Comparison of ENCODE assay signal across 15 mouse cellular contexts in genomic region chr5:37051374-37052100, GRCm38 (mm10). TPM values are rescaled to one million over a fixed set of nuclear protein-coding genes. Genes with fewer than 3 reads are reported as not detected.
DNase-seq lines count a peak whose midpoint lies in the region; ATAC-seq and TF ChIP-seq lines count a peak whose summit lies in the region.
"Had no signal": no experiment of that assay in that cellular context is flagged by ENCODE, and none has a peak within 500 bp of the region (broad histone marks: within the 10 kb centered on the region; RNA-seq: fewer than 3 reads in every experiment).

No protein-coding gene starts in this region.

- H3K27me3 ChIP-seq in intestine, embryonic 15.5 days (replicated peaks), result no peaks in the 10 kb centered on the region
- H3K27me3 ChIP-seq: hindbrain, embryonic 15.5 days had no signal

- H3K4me3 ChIP-seq in lung, adult 2 months (replicated peaks; ENCODE audit: extremely low read depth, low read depth, low read length), result peak overlapping the region; percentile 27
- peak overlapping the region; percentile 24 for H3K4me3 ChIP-seq in intestine, embryonic 15.5 days (replicated peaks)
- H3K4me3 ChIP-seq: heart, embryonic 12.5 days; hindbrain, embryonic 15.5 days had no signal

- H3K27ac ChIP-seq in intestine, embryonic 15.5 days, result peak overlapping the region; percentile 84
- H3K27ac ChIP-seq: hindbrain, embryonic 15.5 days had no signal

- no peaks in the 10 kb centered on the region for H3K36me3 ChIP-seq in intestine, embryonic 15.5 days
- H3K36me3 ChIP-seq: heart, embryonic 12.5 days; hindbrain, embryonic 15.5 days had no signal

- no peaks in the 10 kb centered on the region for H3K4me1 ChIP-seq in lung, adult 2 months (ENCODE audit: control insufficient read depth, insufficient read depth, low read length)
- H3K4me1 ChIP-seq in intestine, embryonic 15.5 days (replicated peaks), result 0 out of 2 replicates have a peak, but pooled peaks cover 5% of the 10 kb centered on the region

- 51% methylated on average over 16 of the region's 16 CpGs for WGBS in lung, adult 2 months
- WGBS in intestine, embryonic 15.5 days, result 57% methylated on average over 16 of the region's 16 CpGs

- no peak for ATAC-seq in intestine, embryonic 15.5 days
- peak; percentile 20; the same call in 1 of the 2 replicates for ATAC-seq in neutrophil, adult 5-6 weeks (ENCODE audit: extremely low read depth, insufficient number of reproducible peaks, low FRiP score, poor library complexity, severe bottlenecking)
- ATAC-seq: midbrain, embryonic 16.5 days had no signal

- DNase-seq in lung, adult 2 months, result no peak
- no peak for DNase-seq in lung, postnatal 14 days
- peak; percentile 37 to 54 for DNase-seq in CD8-positive naive resting alpha-beta T cell, adult 2 months (ENCODE audit: low read depth in 2 of 2, low spot score in 2 of 2)
- no peak for DNase-seq in adrenal gland, adult 2 months
- no peak for DNase-seq in ovary, adult 18-20 months (ENCODE audit: low spot score)
- DNase-seq in adrenal gland, postnatal 4 days (ENCODE audit: low spot score in 2 of 2), result no peak
- DNase-seq: embryo, embryonic 11 days; kidney, postnatal 36 days; lung, embryonic 14.5 days had no signal

- no peak for TF ChIP-seq POLR2A in lung, adult 2 months (IDR thresholded peaks at IDR 0.05; ENCODE audit: borderline replicate concordance, extremely low read depth, low read depth, low read length)

- H3K9ac ChIP-seq in intestine, embryonic 15.5 days, result no peak overlapping the region
- H3K9ac ChIP-seq: heart, embryonic 12.5 days; hindbrain, embryonic 15.5 days; lung, embryonic 14.5 days had no signal

- no peak for TF ChIP-seq CTCF in lung, adult 2 months (IDR thresholded peaks at IDR 0.05; ENCODE audit: insufficient read depth, low read length)

- peak overlapping the region; percentile 39 for H3K4me2 ChIP-seq in intestine, embryonic 15.5 days (replicated peaks)
- H3K4me2 ChIP-seq: hindbrain, embryonic 15.5 days; lung, embryonic 14.5 days had no signal

- no peaks in the 10 kb centered on the region for H3K9me3 ChIP-seq in intestine, embryonic 15.5 days
- H3K9me3 ChIP-seq: heart, embryonic 12.5 days; hindbrain, embryonic 15.5 days had no signal

RNA-seq across cellular contexts. Expression of gene Gm1043, which starts 33.6 kb away (rescaled TPM):
- 0.28 and 0.38 TPM in 2 replicates for polyA plus RNA-seq in lung, adult 2 months (2012; rRNA removed)
- 0.01 and 0.05 TPM in 2 replicates for polyA plus RNA-seq in intestine, embryonic 15.5 days (2015; fragmentation: Nextera tagmentation; extraction: Ambion mirVana)
- 9.0 and 9.5 TPM in 2 replicates for total RNA-seq in neutrophil, adult 5-6 weeks (2017)
- under 1 TPM; 0.23 to 0.52 TPM for total RNA-seq in adrenal gland, adult 2 months (2021)
- polyA plus RNA-seq in adrenal gland, adult 2 months (2012; rRNA removed), result 0.03 and 0.68 TPM in 2 replicates
- 1 to 10 TPM in 1 of 2 experiments, under 1 TPM in 1; 0.62 to 1.1 TPM for total RNA-seq in adrenal gland, postnatal 4 days (2021)
- total RNA-seq: gastrocnemius, adult 18-20 months had no signal
- polyA plus RNA-seq: heart, embryonic 12.5 days; lung, embryonic 14.5 days had no signal

Comparison
In these comparisons a context has a peak if more than half of its experiments do, and no peak if none do; other contexts are left out.
1. DNase-seq: peak in CD8-positive naive resting alpha-beta T cell, adult 2 months (2 of 2); none in lung, adult 2 months (single experiment), lung, postnatal 14 days (single experiment), adrenal gland, adult 2 months (single experiment), ovary, adult 18-20 months (single experiment) and adrenal gland, postnatal 4 days (0 of 2).